Mouse (Mus musculus): ENCODE data around the gene Mt2. TPM values are rescaled to one million over a fixed set of nuclear protein-coding genes. Genes with fewer than 3 reads are reported as not detected.
"Not testable (repeated sequence)": the region's sequence is repeated elsewhere in the genome, so short reads cannot be mapped to it uniquely, and the experiment has no call there.

The Mt2 gene
- 100 to 1,000 TPM in 1 of 4 experiments, 10 to 100 TPM in 3; 34.4 to 168 (median 56.0) TPM for total RNA-seq (2022)

DNA sequence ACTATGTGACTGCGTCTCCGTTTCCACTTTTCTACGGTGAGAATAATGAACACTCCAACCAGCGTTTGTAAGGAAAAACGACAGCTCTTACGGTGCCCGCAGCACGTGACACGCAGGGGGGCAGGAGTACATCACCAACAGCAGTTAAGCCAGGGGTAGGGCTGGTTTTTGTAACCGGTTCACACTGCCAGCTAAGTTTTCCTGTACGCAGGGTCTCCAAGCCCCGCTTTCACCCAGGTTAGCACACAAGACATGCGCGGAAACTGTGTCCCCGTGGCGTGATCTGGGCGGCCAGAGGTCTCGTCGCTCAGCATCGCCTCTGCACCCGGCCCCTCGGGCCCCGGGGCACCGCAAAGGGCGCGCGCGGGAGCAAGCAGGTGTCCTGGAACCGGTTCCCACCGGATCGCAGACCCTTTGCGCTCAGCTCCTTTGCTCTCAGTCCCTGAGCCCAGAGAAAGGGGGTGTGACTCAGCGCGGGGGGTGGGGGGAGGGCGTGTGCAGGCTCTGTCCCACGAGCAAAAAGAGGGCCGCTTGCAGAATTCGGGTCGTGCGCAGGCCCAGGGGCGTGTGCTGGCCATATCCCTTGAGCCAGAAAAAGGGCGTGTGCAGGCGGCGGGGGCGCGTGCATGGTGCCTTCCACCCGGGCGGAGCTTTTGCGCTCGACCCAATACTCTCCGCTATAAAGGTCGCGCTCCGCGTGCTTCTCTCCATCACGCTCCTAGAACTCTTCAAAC, at the start of gene Mt2:
Mt2 (plus strand) TSS at position 590 of the 734 bp plus-strand sequence.
- peak; percentile 70 for DNase-seq (ENCODE audit: low spot score)

- DNase-seq (ENCODE audit: low spot score): no peak
Observed at GRCm38 (mm10) chr8:94122711-94123468, 49.6 kb upstream of the Mt2 start.

GRCm38 (mm10) chr8:94127711-94128110, 44.8 kb upstream of the Mt2 start:
- DNase-seq (ENCODE audit: low spot score): no peak

DNA sequence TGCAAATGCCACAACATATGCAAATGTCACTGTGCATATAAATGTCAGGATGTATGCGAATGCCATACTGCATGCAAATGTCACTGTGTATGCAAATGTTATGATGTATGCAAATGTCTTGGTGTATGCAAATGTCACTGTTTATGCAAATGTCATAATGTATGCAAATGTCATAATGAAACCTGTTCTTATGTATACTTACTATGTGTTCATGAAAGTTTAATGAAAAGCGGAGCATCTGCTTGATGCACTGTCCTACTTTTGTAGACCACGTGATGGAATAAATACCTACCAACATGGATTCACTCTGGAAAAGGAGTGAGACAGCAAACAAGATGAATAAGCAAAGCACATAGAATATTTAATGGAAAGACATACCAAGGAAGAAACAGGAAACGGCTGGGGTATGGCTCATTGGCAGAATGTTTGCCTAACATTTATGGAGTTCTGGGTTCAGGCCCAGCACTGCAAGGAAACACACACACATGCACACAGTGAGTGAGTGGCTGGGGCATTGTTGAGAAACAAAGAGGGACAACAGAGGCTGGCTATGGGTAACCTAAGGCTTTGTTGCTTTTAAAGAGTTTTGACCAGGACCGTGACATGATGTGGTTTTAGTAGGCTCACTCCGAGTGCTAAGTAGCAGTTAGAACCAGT, 43.2 kb upstream of the Mt2 start:
- no peak for DNase-seq (ENCODE audit: low spot score)

DNA sequence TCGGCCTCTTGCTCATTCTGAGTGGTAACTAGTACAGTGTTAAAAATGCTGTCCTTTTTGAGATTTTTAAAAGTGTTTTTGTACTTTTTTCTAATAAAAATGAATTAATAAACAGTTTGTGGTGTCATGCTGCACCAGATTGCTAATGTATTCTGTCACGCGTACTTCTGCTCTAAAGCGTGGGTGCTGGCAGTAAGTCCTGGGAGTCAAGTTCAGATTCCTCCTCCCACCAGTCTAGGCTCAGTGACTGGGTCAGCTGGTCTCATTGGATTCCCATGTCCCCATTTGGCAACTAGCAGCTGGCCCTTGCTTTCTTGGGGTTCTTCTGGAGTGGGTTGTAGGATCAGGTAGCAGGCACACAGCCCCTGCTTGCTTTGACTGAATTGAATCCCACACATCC, 42.3 kb upstream of the Mt2 start:
- DNase-seq (ENCODE audit: low spot score): no peak

- no peak for DNase-seq (ENCODE audit: low spot score)
Observed at GRCm38 (mm10) chr8:94132096-94132495, 40.4 kb upstream of the Mt2 start.

DNA sequence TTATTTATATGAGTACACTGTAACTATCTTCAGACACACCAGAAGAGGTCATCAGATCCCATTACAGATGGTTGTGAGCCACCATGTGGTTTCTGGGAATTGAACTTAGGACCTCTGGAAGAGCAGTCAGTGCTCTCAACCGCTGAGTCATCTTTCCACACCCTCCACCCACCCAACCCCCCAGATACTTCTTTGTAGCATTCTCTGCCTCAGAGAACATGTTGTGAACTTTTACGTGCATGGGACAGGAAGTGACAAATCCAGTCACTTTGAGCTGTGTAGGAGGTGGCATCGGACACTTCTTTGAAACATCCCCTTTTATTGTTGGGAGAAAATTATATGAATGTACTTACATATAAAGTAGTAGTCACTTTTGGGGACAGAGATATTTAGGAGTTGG, 37.9 kb upstream of the Mt2 start:
- peak; percentile 7 for DNase-seq (ENCODE audit: low spot score)

GRCm38 (mm10) chr8:94135556-94135955, 36.9 kb upstream of the Mt2 start:
- DNase-seq (ENCODE audit: low spot score): no peak

GRCm38 (mm10) chr8:94136192-94136591, 36.3 kb upstream of the Mt2 start:
- DNase-seq (ENCODE audit: low spot score): no peak

DNA sequence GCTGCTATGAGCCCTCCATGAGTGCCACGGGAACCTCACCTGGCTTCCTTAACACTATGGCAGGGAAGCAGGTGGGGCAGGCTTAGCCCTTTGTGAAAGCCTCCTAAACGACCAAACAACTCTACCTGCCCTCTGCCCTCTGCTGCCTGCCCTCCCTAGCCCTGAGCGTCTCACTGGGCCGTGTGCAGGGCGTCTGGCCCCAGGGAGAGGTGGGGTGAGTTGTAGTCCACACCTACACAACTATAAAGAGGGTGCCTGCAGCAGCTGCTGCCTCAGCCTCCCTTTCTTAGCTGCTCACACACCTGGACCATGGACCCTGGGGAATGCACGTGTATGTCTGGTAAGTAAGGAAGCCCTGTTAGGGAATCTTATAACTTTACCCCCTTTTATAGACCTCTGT, 35.5 kb upstream of the Mt2 start, which contains the start of gene Mt4:
Mt4 (plus strand) TSS at position 265 of the 400 bp plus-strand sequence.
- DNase-seq (ENCODE audit: low spot score): no peak

DNA sequence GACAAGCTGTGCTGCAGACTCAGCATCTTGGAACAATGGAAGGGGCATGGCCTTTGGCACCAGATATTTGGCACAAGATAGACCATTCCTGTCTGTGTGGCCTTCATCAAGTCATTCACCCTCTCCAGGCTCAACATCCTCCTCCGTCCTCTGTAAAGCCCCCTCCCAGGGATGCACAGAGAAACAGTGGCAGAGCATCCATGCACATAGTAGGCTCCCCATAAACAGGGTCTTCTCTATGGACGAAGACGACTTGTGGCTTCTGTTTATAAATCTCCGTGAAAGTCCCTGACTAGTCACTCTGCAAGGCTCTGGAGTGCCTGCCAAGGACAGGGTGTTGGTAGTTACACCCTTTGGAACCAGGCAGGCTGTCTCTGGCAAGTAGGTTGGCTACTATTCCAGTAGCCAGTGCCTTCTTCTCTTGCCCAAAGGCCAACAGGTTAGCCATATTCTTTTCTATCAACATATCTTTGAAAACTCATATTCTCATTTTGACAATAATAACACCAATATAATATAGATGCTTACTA, 32.1 kb upstream of the Mt2 start:
- no peak for DNase-seq (ENCODE audit: low spot score)

- no peak for DNase-seq (ENCODE audit: low spot score)
Observed at GRCm38 (mm10) chr8:94148236-94148635, 24.2 kb upstream of the Mt2 start.

DNA sequence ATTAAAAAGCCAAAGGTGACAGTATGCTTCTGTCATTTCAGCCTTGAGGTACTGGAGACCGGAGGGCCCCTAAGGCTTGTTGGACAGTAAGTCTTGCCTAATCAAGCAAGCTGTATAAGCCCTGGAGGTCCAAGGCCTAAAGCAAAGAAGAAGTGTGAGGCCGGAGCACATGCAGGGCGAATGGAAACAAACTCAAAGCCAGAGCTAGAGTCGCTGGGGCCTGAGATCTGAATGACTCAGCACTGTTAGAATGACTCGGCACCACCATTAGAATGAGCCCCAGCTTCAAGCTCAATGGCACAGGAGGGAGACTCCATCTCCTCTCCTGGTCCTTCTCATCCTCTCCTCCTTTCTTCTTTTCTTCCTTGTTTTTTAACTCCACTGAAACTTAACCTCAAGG, 21.5 kb upstream of the Mt2 start:
- DNase-seq (ENCODE audit: low spot score): no peak

GRCm38 (mm10) chr8:94152513-94153300, 19.8 kb upstream of the Mt2 start, which contains the start of gene Mt3:
Gene Mt3, plus strand, starts transcription at chr8:94152607.
- DNase-seq (ENCODE audit: low spot score): no peak

DNA sequence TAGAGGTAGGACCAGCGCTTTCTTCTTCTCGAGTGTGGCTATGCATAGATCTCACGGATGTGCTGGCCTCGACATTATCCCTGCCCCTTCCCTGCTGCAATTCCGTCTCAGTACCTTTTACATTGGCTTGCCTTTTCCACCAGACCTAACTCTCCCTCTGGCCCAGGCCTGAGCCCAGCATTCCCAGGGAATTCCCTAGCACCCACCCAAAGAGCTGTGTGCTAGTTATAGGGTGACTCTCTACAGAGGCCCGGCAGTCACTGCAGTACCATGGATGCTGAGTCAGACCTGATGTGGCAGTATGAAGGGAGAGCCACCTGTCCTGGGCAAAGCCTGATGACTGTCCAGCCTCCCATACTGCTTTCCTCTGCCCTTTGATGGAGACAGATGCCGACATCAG, 19.0 kb upstream of the Mt2 start:
- no peak for DNase-seq (ENCODE audit: low spot score)

DNA sequence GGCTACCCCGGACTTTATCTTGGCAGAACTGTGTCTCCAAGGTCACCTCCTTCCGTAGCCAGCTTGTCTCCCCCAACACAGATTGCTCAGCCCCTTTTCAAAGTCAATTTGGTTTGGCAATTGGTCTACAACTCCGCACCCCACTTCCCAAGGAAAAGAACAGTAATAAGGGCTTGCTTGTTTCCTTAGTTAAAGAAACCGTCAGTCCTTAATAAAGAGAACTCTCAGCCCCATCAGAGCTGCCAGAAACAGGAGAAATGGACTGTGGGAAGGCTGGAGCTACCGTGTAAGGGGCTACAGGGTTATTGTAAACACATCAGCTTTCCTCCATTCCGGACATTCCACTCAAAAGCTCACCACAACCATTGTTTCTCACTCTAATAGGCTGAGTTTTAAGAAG, 17.9 kb upstream of the Mt2 start:
- DNase-seq (ENCODE audit: low spot score): no peak

- DNase-seq (ENCODE audit: low spot score): no peak
Observed at GRCm38 (mm10) chr8:94156092-94156491, 16.4 kb upstream of the Mt2 start.

- not testable (repeated sequence) for DNase-seq (ENCODE audit: low spot score)
Observed at GRCm38 (mm10) chr8:94165772-94166171, 6.7 kb upstream of the Mt2 start.

DNA sequence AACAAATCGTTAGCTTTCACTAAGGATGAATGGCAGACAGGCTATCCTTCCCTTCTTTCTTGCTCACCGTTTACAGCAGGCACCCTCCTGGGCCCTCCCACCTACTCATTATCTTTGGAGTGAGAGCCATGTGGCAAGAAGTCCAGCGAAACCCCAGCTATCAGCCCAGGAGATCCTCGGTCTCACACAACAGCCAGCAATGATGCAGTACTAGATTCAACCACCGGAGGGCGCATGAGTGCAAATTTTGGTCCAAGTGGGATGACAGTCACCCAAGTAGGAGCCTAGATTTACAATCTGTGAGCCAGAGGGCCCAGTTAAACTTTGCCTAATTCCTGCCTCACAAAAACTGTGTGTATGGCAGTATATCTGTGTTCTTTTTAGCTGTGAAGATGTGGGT, 5.2 kb upstream of the Mt2 start:
- peak; percentile 90 for DNase-seq (ENCODE audit: low spot score)

GRCm38 (mm10) chr8:94169547-94169946, 2.9 kb upstream of the Mt2 start:
- no peak for DNase-seq (ENCODE audit: low spot score)

DNA sequence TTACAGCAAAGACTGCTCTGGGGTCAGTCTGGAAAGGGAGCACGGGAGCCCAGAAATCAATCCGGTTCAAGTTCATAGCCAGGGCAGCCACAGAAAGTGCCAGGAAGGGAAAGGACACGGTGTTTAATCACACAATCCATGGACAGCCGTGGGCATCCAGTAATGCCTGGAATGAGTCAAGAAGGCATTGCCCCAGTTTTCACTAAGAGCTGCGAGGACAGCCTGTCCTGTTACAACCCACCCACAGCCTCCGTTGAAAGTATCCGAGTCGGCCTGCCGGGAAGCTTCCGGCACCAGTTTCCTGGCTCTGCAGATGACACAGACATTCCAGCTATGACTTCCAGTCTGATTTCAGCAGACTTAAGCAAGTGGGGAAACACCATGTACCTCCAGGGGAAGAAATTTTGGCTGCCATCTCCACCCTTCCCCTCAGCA, 1.1 kb upstream of the Mt2 start:
- peak; percentile 63 for DNase-seq (ENCODE audit: low spot score)

Measured in heart, adult 8-10 months (tissue).